Mouse (Mus musculus) layer of hippocampus, postnatal 14 days (tissue): ENCODE measurements at regions not wholly inside any gene's neighbourhood (a gene's known extent, or its start where the extent isn't known, plus 50 kb on each side); places are given as distances from the start of the nearest gene placed in this dataset.
A peak's percentile ranks its signal among the peaks of the same experiment; 100 is the strongest.

Source experiments
- DNase-seq, 2 experiments: peaks; one replicate each; pipeline ENCODE4 v3.0.0; 2021 to 2022; ENCODE audit warnings: low spot score in 2 of 2, mixed read lengths in 1 of 2

- no peak for DNase-seq
Measured at GRCm38 (mm10) chr1:187413881-187414280, 194.7 kb upstream of the Esrrg start.

- DNase-seq = no peak
Measured at GRCm38 (mm10) chr1:187418186-187419140, 190.1 kb upstream of the Esrrg start.

- no peak for DNase-seq
Measured at GRCm38 (mm10) chr1:187428536-187429215, 179.9 kb upstream of the Esrrg start.

DNA sequence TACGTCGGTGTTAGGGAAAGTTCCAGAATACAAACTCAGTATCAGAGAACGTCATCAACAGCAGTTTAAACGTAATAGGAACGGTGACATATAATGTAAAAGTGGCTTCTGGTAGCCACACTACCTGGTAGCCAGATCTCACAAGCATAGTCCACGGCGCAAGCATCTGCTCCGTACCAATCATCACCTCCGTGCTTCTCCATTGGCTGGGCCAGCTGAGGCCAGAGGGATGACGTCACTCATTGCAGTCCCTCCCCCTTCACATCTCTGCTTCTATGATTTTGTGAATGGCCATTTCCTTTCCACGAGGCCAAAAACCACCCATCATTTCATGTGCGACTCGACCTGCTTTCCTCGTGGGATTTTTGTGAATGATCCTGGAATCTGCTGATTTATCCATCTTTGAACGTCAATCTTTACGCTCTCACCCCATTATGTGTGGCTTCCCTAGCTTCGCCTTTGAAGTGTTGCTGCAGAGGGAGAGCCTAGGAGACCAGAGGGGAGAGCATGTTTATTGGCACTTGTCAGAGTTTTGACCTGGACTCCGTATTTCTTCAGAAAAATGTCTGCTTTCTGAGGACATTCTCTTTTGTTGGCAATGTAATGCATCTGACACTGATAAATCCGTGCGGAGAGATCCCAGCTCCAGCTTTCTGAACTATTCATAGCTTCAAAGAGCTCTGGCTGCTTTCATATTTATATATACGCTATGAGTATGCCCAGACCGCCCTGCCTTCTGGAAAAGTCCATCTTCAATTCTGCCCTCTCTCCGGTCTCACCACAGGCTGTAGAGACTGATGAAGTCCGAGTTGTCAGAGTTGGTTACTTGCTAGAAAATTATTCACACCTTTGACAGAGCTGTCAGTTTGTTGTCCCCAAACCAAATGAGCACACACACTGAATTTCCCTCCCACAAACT is 174.6 kb upstream of the Esrrg start:
- no peak for DNase-seq

DNA sequence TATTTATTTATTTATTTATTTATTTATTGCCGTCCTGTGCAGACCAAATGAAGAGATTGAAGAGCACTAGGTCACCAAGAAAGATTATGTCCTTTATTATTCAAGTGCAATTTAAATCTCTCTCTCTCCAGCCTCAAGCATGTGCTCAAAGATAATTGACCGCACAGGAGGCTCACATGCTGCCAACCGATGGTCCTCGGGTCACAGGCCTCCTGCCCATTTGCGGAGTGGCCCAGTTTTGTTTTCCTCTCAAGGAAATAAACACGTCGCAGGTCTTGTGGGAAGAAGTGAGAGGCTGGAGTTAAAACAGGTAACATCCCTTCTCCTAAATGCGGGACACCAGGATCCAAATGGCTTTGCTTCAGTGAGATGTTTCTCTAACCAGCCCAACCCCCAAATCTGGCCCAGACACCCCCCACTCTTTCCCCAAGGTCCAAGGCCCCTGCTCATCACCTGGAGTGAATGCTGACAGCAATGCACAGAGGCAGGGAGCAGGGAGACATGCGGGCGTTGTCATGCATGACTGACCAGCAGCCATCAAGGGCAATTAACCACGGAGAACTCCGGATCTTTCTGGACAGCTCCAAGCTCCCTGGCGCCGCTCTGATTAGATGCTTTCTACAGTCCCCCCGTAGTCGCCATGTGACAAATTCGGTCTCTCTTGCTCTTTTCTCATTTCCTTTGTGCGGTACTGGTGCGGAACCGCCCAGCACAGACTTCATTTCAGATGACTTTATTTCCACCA is 169.2 kb upstream of the Esrrg start:
- no peak for DNase-seq

GRCm38 (mm10) chr1:187441668-187442193 is 166.9 kb upstream of the Esrrg start:
- DNase-seq = no peak

DNA sequence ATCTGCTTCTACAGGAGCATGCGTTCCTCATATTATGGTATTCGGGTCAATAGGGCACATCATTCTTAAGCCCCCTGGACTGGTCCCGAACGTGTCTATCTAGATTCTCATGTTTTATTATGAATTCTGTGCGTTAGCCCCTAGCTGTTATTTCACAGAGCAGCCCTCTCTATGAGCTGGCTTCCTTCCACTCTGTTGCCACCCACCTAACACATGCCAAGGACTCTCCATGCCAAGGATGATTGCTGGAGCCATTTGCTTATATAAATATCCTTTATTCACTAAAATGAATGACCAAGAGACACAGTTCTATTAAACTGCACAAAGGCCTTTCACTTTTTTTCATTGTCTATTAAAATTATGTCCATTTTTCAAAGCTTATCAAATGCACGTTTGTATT is 162.1 kb upstream of the Esrrg start:
- DNase-seq = peak in 1 of 2 experiments; percentile 41

- DNase-seq = peak; percentile 44 to 66
Measured at GRCm38 (mm10) chr1:187448173-187448572, 160.4 kb upstream of the Esrrg start.

DNA sequence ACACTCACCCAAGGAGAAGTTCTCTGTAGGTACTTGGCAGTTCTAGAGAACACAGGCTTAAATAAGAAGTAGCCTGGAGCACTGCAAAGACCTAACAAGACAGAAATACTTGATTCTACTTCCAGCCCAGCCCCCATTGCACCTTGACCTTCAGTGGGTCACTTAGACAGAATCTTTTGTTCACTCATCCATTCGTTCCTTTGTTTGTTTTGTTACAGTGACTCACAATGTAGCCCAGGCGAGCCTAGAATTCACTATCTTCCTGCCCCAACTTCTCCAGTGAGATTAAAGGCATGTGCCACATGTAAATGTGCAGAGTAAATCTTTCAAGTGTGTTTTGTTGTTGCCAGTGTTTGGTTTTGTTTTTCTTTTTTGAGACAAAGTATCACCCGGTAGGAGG is 158.5 kb upstream of the Esrrg start:
- no peak for DNase-seq

GRCm38 (mm10) chr1:187452189-187452588 is 156.4 kb upstream of the Esrrg start:
- no peak for DNase-seq

GRCm38 (mm10) chr1:187454431-187454830 is 154.2 kb upstream of the Esrrg start:
- no peak for DNase-seq

- no peak for DNase-seq
Measured at GRCm38 (mm10) chr1:187484821-187485220, 123.8 kb upstream of the Esrrg start.

DNA sequence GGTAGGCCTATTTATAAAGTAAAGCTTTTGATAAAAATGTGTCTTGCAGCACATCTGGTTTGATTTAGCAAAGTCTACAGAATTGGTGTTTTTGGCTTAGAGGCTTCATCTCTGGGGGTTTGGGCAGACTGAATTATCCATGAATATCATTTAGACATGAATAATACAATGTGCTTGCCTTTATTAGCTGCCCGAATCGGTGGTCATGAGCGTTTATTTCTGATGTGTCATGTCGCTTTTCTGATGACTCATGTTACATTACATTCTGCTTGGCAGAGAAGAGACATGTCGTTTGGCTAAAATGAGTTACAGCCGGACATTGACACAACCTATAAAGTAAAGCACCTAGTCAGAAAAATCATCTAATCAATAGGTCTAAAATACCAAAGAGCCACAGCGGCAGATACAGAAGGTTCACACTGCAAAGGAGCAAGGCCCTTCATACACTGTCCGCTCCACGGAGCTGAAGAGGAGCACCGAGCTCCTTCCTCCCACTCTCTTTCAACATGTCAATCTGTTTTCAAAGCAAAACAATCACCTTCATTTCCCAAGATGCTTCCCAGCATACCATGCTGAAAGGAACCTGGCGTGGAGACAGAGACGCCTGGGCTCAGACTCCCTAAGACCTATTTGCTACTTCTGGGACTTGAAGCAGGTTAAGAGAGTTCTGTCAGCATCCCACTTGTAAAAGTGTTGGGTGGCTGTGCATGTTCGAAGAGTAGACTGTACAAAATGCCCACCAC is 120.5 kb upstream of the Esrrg start:
- DNase-seq = no peak

GRCm38 (mm10) chr1:187489452-187489851 is 119.1 kb upstream of the Esrrg start:
- DNase-seq = no peak

DNA sequence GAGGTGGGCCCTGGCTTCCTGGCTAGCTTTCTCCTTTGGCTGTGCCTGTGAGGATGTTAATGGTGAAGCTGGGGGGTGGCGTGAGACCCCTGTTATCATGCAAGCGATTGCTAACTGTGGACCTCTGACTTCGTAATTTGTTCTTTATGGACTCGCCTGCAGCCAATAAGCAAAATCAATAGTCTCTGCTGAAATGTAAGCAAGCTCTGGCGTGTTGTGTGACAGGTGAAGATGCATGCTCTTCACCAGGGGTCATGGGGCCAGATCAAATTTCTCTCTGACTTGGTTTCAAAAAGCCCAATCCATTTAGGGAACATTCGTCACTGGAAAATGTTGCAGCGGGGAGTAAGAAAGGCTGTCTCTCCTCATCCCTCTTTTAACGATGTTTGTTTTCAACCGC is 103.2 kb upstream of the Esrrg start:
- DNase-seq = no peak

DNA sequence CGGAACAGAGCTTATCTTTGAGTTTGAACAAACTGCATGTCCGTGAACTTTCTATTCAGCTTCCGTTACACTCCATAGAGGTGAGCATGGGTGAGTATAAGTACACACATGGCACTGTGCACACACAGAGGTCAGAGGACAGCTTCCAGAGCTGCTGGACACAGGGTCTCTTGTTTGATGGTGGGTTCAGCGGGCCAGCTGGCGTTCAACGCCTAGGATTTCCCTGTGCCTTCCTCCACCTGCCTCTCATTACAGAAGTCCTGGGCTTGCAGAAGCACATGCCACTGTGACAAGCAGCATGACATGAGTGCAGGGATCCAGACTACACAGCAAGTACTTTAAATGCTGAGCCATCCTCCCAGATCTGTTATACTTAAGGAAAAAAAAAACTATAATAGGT is 101.4 kb upstream of the Esrrg start:
- no peak for DNase-seq

- no peak for DNase-seq
Measured at GRCm38 (mm10) chr1:187531349-187531922, 77.2 kb upstream of the Esrrg start.

DNA sequence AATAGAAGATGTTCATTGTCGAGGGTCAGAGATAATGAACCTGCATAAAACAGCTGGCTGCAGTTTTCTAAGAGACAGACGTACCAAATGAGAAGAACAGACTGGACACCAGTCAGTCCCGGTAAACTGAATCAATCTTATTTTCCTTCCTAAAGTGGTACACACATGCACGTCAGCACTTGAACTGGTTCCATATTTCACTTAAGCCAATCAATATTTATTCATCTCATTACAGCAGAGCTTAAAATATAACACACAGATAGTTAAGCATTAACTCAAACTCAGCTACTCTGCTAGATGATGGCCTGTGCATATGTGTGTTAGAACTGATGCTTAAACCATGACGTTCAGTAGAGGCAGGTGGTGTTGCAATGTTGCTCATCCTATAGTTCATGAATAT is 72.3 kb upstream of the Esrrg start:
- DNase-seq = no peak

GRCm38 (mm10) chr1:187556718-187557117 is 51.9 kb upstream of the Esrrg start:
- DNase-seq = no peak
